Mouse (Mus musculus) bone marrow macrophage, adult 2 months (primary cell): ENCODE measurements around the gene Ccdc9b.

ENCODE experiments used
- CTCF ChIP-seq: IDR thresholded peaks from 2 replicates; pipeline ENCODE4 v1.5.1; 2012; ENCODE audit warnings: low read depth, mild to moderate bottlenecking, low read length, moderate library complexity
- POLR2A ChIP-seq: IDR thresholded peaks from 2 replicates; pipeline ENCODE4 v1.6.1; 2012; ENCODE audit warnings: mild to moderate bottlenecking, low read depth, low read length, borderline replicate concordance

GRCm38 (mm10) chr2:118790221-118790550 lies 27.7 kb upstream of the Ccdc9b start:
- TF ChIP-seq CTCF (no peak), POLR2A (no peak)
